Mouse (Mus musculus): ENCODE measurements around the gene Sod3.

- TF ChIP-seq CTCF (conservative IDR thresholded peaks at IDR 0.05; ENCODE audit: insufficient read depth, insufficient read length, low read depth, low read length): no peak
- no peak for TF ChIP-seq POLR2A (IDR thresholded peaks at IDR 0.05; ENCODE audit: low read depth, low read length)
Measured at GRCm38 (mm10) chr5:52319499-52319898, 44.1 kb upstream of the Sod3 start.
